Mouse (Mus musculus) lung, postnatal 0 days (tissue): Measurements from ENCODE around the gene Cytip.

Experiments used
- CTCF ChIP-seq: IDR thresholded peaks from 2 replicates; pipeline ENCODE4 v1.5.1; 2016; ENCODE audit warnings: antibody characterized with exemption, mild to moderate bottlenecking
- EP300 ChIP-seq: IDR thresholded peaks from 2 replicates; pipeline ENCODE4 v1.6.1; 2016; ENCODE audit warnings: antibody characterized with exemption, mild to moderate bottlenecking, control low read depth

DNA sequence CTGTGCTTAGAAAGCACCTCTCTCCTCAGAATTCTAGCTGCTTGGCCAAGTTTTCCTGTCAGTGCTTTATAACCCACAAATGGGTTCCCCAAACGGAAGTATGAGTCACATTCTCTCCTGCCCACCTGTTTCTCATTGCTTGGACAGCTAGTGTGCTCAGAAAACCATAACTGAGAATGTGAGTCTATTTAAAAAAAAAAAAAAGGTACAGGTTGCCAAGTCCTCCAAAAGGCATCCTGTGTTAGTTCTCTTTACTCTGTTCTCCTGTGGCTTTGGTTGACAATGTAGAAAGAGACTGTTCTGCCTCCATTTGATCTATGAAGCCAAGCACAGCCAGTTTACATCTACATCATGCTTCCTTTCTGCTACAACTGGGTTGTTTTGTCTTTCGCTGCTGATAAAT, 60.3 kb downstream of the Cytip start:
- TF ChIP-seq CTCF (no peak), EP300 (no peak)
